Mouse (Mus musculus) embryonic facial prominence, embryonic 13.5 days (tissue): ENCODE data around the gene Gjb1. TPM values are rescaled to one million over a fixed set of nuclear protein-coding genes. Genes with fewer than 3 reads are reported as not detected.

Experiments used
- ATAC-seq: fragments of 200-750 bp; cut with Nextera tagmentation; 2 replicates; pipeline ENCODE4 v1.8.0; 2017; ENCODE audit warnings: low read depth; ENCODE audit not compliant: insufficient number of reproducible peaks, insufficient read depth, low FRiP score, low TSS enrichment
- H3K27ac ChIP-seq: fragments of 300-500 bp; sonication (generic); 2 replicates; pipeline ENCODE4 v1.5.1; 2015; ENCODE audit warnings: moderate library complexity, mild to moderate bottlenecking, inconsistent platforms
- H3K27me3 ChIP-seq: fragments of 300-500 bp; sonication (generic); 2 replicates; pipeline ENCODE4 v1.6.1; 2015; ENCODE audit warnings: mild to moderate bottlenecking, inconsistent platforms
- H3K36me3 ChIP-seq: fragments of 300-500 bp; sonication (generic); 2 replicates; pipeline ENCODE4 v1.6.1; 2015; ENCODE audit warnings: mild to moderate bottlenecking, inconsistent platforms
- H3K4me1 ChIP-seq: fragments of 300-500 bp; sonication (generic); 2 replicates; pipeline ENCODE4 v1.6.1; 2015; ENCODE audit warnings: inconsistent platforms
- H3K4me2 ChIP-seq: fragments of 300-500 bp; sonication (generic); 2 replicates; pipeline ENCODE4 v1.6.1; 2015; ENCODE audit warnings: moderate library complexity, mild to moderate bottlenecking, inconsistent platforms
- H3K4me3 ChIP-seq: fragments of 300-500 bp; sonication (generic); 2 replicates; pipeline ENCODE4 v1.5.1; 2015; ENCODE audit warnings: mild to moderate bottlenecking, inconsistent platforms
- H3K9ac ChIP-seq: fragments of 300-500 bp; sonication (generic); 2 replicates; pipeline ENCODE4 v1.6.1; 2015; ENCODE audit warnings: mild to moderate bottlenecking, inconsistent platforms
- H3K9me3 ChIP-seq: fragments of 300-500 bp; sonication (generic); 2 replicates; pipeline ENCODE4 v1.6.1; 2016; ENCODE audit warnings: inconsistent platforms
- WGBS: fragments of 180-500 bp; shearing (Covaris S2); methylation state at CpG from one replicate; pipeline ENCODE4 v1.1.7; 2015; ENCODE audit warnings: mixed read lengths; 5-methylcytosine and 5-hydroxymethylcytosine counted together
- polyA plus RNA-seq: library from polyadenylated mRNA; unstranded; fragments of >200 nt; fragmentation: Nextera tagmentation; extraction: Ambion mirVana; gene quantifications from 2 replicates; pipeline ENCODE4 v1.2.1, GENCODE M21; 2015

Gene Gjb1
- polyA plus RNA-seq, 1 experiment from 2014 or later: not detected

DNA sequence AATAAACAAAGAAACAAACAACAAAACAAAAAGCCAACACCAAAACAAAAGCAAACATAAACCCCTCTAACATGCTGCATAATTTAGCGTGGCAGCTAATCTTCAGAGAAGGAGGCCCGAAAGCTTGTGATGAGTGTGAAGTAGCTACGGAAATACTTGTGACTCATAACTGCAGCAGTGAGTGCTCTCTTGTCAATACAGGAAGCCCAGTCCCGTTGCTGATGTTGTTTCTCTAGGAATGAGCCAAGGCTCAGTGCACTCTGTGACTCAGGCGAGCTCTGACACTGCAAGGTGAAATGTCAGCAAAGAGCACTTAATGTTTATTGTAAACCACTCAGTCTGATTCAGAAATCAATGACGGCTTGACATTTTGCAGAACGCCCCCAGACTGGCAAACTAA, 7.2 kb upstream of the Gjb1 start:
- H3K27me3 ChIP-seq: peaks cover 16% of the 10 kb centered on the region; the same call in 1 of the 2 replicates

DNA sequence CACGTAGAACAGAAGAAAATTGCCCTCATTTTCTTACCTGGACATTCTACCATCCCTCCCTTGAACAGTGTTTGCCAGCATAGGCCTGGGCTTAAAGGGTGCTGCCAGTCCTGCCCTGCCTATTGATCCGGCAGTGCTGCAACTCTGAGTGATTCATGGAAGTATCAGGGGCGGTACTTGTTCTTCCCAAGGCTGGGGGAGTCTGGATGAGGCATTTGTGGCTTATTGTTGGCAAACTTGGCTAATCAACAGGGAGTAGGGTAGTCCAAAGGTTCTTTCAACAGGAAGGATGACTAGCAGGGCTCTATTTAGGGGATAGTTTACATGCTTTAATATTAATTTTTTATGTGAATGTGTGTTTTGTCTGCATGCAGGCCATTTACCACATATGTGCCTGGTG, 5.6 kb upstream of the Gjb1 start:
- Histone ChIP-seq H3K4me3 (no peak overlapping the region), H3K27ac (no peak overlapping the region), H3K4me1 (no peaks in the 10 kb centered on the region), H3K9ac (no peak overlapping the region), H3K36me3 (no peaks in the 10 kb centered on the region), H3K9me3 (no peaks in the 10 kb centered on the region), H3K4me2 (no peak overlapping the region), H3K27me3 (peaks cover 21% of the 10 kb centered on the region; the same call in 1 of the 2 replicates)
- ATAC-seq: no peak
- WGBS: 70% methylated on average over 3 of the region's 3 CpGs

More for the DNA sequence above, 7.2 kb upstream of the Gjb1 start:
- H3K4me1 ChIP-seq: no peaks in the 10 kb centered on the region
- WGBS: 70% methylated on average over 7 of the region's 7 CpGs
- H3K4me2 ChIP-seq: no peak overlapping the region
- no peaks in the 10 kb centered on the region for H3K36me3 ChIP-seq
- ATAC-seq: no peak
- H3K9me3 ChIP-seq: no peaks in the 10 kb centered on the region
- H3K9ac ChIP-seq: no peak overlapping the region
- H3K4me3 ChIP-seq: no peak overlapping the region
- H3K27ac ChIP-seq: no peak overlapping the region

DNA sequence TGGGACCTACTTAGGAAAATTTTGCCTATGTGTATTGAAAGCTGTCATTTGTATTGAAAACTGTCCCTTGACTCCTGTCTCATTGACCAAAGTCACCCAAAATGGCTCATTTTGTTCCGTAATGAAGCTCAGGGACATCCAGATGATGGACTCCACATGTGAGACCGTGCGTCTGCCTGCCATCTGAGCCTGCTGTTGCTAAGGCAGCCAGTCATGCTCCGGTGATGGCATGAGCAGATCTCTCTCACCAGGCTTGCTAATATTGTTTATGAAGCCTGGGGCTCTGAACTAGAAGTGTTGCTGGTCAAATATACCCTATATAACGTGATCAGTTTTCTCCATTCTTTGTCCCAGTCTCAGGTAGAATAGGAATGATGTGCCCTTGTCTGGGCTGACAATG, 3.2 kb upstream of the Gjb1 start:
- Histone ChIP-seq H3K9me3 (no peaks in the 10 kb centered on the region), H3K9ac (no peak overlapping the region), H3K27ac (no peak overlapping the region), H3K27me3 (peaks cover 39% of the 10 kb centered on the region), H3K4me1 (no peaks in the 10 kb centered on the region), H3K4me3 (no peak overlapping the region), H3K36me3 (no peaks in the 10 kb centered on the region), H3K4me2 (no peak overlapping the region)
- WGBS: 49% methylated on average over 5 of the region's 5 CpGs
- ATAC-seq: no peak

DNA sequence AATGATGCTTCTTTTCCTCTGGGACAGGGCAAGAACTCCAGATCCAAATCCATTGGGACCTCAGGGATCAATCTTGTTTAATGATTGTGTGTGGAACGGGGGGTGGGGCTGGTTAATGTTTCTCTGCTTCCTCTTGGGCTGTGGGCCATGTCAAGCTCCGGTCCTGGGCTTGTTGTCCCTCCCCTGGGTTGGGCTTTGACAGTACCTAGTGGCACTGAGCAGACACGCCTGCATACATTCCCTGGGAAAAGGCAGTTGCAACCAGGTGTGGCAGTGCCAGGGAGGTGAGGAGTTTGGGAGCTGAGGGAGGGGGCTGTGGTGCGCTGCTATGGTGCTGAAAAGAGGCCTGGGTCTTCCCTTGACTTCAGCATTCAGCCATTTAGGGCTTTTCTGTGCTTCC, 898 bp downstream of the Gjb1 start:
- 74% methylated on average over 4 of the region's 4 CpGs for WGBS
- Histone ChIP-seq H3K4me2 (no peak overlapping the region), H3K27me3 (peaks cover 64% of the 10 kb centered on the region)

DNA sequence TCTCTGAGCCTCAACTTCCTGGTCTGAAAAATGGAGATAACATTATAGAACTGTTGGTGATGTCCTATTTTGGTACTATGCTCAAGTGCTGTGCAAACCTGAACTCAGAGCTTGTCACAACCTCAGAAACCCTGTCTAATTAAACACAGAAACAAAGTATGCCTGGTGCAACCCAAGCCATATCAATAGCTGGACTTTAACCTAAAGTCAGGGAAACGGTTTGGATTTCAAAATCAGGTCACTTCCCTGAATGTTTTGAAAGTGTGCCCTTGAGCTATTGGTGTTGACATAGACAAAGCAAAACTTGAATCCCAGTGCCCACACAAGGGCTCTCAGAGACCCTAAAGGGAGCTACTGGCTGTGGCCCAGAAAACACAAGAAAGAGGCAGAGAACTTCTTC, 3.6 kb downstream of the Gjb1 start:
- Histone ChIP-seq H3K27me3 (peaks cover 76% of the 10 kb centered on the region), H3K4me2 (no peak overlapping the region), H3K9me3 (no peaks in the 10 kb centered on the region), H3K4me3 (no peak overlapping the region), H3K4me1 (no peaks in the 10 kb centered on the region), H3K36me3 (no peaks in the 10 kb centered on the region), H3K27ac (no peak overlapping the region), H3K9ac (no peak overlapping the region)
- ATAC-seq: no peak
- 53% methylated on average over 1 of the region's 1 CpGs for WGBS

More for the DNA sequence above, 898 bp downstream of the Gjb1 start:
- no peaks in the 10 kb centered on the region for H3K9me3 ChIP-seq
- H3K27ac ChIP-seq: no peak overlapping the region
- no peak overlapping the region for H3K9ac ChIP-seq
- H3K4me1 ChIP-seq: no peaks in the 10 kb centered on the region
- no peak overlapping the region for H3K4me3 ChIP-seq
- no peaks in the 10 kb centered on the region for H3K36me3 ChIP-seq
- no peak for ATAC-seq

DNA sequence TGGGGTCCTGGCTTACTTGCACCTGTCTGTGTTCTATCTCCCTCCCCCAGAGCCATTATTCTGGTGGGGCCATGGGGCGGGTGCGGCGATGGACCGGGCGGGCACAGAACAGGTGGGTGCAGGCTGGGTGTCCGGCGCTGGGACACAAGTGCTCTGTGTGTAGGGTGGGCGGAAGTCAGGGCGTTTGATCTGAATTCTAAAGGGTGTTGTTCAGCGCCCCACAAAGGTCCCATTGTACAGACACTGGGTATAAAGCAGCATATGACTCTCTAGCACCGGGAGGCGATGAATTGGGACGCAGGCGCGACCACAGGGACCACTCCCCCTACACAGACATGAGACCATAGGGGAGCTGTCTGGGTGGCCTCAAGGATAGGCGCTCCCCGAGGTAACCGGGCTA, 7.3 kb downstream of the Gjb1 start:
- H3K27ac ChIP-seq: no peak overlapping the region
- H3K4me3 ChIP-seq: no peak overlapping the region
- no peaks in the 10 kb centered on the region for H3K4me1 ChIP-seq
- WGBS: 32% methylated on average over 18 of the region's 18 CpGs
- H3K36me3 ChIP-seq: no peaks in the 10 kb centered on the region
- ATAC-seq: no peak
- H3K27me3 ChIP-seq: peaks cover 87% of the 10 kb centered on the region
- no peaks in the 10 kb centered on the region for H3K9me3 ChIP-seq
- no peak overlapping the region for H3K4me2 ChIP-seq
- no peak overlapping the region for H3K9ac ChIP-seq

DNA sequence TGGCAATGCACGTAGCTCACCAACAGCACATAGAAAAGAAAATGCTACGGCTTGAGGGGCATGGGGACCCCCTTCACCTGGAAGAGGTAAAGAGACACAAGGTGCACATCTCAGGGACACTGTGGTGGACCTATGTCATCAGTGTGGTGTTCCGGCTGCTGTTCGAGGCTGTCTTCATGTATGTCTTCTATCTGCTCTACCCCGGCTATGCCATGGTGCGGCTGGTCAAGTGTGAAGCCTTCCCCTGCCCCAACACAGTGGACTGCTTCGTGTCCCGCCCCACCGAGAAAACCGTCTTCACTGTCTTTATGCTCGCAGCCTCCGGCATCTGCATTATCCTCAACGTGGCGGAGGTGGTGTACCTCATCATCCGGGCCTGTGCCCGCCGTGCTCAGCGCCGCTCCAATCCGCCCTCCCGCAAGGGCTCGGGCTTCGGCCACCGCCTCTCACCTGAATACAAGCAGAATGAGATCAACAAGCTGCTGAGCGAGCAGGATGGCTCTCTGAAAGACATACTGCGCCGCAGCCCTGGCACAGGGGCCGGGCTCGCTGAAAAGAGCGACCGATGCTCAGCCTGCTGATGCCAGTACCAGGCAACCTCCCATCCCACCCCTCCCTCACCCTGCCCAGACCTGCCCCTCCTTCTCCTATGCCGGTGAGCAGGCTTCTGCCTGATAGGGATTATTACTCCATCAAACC, 8.4 kb downstream of the Gjb1 start:
- Histone ChIP-seq H3K36me3 (no peaks in the 10 kb centered on the region), H3K4me1 (no peaks in the 10 kb centered on the region), H3K9me3 (no peaks in the 10 kb centered on the region), H3K4me2 (peak overlapping the region; percentile 55), H3K27ac (no peak overlapping the region), H3K4me3 (peak overlapping the region; percentile 32), H3K9ac (0 out of 2 replicates have a peak overlapping the region, but pooled peaks have one; percentile 49), H3K27me3 (peaks cover 88% of the 10 kb centered on the region)
- 22% methylated on average over 32 of the region's 32 CpGs for WGBS
- no peak for ATAC-seq

DNA sequence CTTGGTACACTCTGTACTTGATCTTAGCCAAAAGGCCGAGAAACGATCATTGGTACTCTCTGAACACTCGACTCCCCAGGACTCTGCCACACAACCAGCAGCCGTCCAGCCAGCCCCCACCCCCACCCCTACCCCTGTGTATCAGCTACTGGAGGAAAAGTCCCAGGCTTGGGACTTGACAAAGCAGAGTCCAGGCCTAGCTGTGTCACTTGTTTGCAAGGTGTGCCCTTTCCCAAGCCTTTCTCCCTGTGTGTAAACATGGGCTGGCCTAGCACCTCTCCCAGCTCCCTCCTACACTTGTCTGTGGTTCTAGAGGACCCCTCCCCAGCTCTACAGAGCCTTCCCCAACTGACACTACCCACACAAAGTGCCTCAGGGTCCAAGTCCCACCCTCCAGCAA, 10.0 kb downstream of the Gjb1 start:
- H3K4me2 ChIP-seq: no peak overlapping the region
- no peak overlapping the region for H3K27ac ChIP-seq
- no peaks in the 10 kb centered on the region for H3K4me1 ChIP-seq
- H3K36me3 ChIP-seq: no peaks in the 10 kb centered on the region
- H3K9me3 ChIP-seq: no peaks in the 10 kb centered on the region
- 28% methylated on average over 4 of the region's 4 CpGs for WGBS
- no peak for ATAC-seq
- H3K27me3 ChIP-seq: peaks cover 75% of the 10 kb centered on the region
- no peak overlapping the region for H3K9ac ChIP-seq
- no peak overlapping the region for H3K4me3 ChIP-seq

DNA sequence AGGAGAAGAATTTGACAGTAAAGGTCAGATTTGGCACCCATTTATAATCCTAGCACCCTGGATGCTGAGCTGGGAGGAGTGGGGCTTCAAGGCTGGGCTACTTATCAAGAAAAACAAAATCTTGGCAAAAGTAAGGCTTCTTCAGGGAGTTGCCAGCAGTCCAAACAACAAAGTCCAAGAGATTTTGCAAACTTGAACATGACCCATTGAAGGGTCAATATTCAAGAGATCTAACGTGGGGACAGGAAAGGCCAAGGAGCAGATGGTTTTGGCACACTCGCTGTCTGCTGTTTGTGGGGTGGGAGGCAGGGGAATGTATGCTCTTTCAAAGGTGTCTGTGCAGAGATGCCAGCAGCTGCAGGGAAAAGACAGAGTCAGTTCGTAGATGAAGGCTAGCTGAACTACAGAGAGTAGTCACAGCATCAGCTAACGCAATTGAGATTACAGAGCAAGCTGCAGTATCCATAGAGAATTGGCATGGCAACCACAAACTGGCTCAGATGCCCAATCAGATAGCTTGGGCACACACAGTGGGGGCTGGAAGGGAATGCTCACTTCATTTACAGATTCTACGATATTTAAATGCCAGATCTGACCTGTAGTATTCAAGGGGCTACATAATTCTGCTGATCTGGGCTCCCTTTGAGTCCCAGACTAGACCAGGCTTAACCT, 12.8 kb downstream of the Gjb1 start:
- peaks cover 55% of the 10 kb centered on the region for H3K27me3 ChIP-seq
- 69% methylated on average over 5 of the region's 5 CpGs for WGBS
- no peak for ATAC-seq

DNA sequence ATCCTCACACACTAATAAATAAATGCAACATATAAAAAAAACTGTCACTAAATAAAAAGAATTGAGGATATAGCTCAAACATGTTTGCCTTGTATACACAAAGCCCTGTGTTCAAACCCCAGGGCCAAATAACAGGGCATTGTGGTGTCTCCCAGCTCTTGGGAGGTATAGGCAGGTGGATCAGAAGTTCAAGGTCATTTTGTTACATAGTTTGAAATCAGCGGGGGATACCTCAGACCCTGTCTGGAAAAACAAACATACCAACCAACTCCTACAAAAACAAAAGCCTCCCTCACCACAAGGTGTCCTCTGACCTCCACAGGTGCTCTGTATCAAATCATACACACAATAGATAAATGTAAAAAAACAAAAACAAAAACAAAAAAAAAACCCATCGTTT, 18.2 kb downstream of the Gjb1 start:
- peaks cover 36% of the 10 kb centered on the region for H3K27me3 ChIP-seq
- no peak overlapping the region for H3K4me2 ChIP-seq
- H3K4me3 ChIP-seq: no peak overlapping the region
- ATAC-seq: no peak
- no peaks in the 10 kb centered on the region for H3K36me3 ChIP-seq
- no peak overlapping the region for H3K27ac ChIP-seq
- WGBS: 60% methylated on average over 2 of the region's 2 CpGs
- H3K4me1 ChIP-seq: no peaks in the 10 kb centered on the region
- H3K9ac ChIP-seq: no peak overlapping the region
- H3K9me3 ChIP-seq: no peaks in the 10 kb centered on the region

More for the DNA sequence above, 12.8 kb downstream of the Gjb1 start:
- H3K9me3 ChIP-seq: no peaks in the 10 kb centered on the region
- H3K27ac ChIP-seq: no peak overlapping the region
- H3K4me2 ChIP-seq: no peak overlapping the region
- H3K9ac ChIP-seq: no peak overlapping the region
- no peaks in the 10 kb centered on the region for H3K4me1 ChIP-seq
- H3K4me3 ChIP-seq: no peak overlapping the region
- H3K36me3 ChIP-seq: no peaks in the 10 kb centered on the region

DNA sequence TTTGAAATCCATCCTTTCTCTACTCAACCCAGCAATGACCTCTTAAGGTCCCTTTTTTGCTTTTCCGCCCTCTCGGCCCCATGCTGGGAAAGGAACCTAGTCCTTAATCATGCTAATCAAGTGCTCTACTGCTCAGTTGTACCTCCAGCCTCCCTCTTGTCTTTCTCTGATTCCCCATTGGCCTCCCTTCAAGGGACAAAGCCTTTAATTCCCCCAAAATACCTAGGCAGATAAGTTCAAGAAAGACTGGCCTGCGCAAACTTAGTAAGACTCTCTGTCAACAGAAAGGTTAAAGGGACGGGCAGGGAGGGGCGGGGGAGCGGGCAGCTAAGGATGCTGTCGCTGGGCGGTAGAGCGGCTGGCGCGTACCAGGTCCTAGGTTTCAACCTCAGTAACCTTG, 20.3 kb downstream of the Gjb1 start:
- no peak for ATAC-seq
- H3K4me1 ChIP-seq: no peaks in the 10 kb centered on the region
- H3K9ac ChIP-seq: no peak overlapping the region
- H3K9me3 ChIP-seq: no peaks in the 10 kb centered on the region
- WGBS: 23% methylated on average over 11 of the region's 11 CpGs
- no peaks in the 10 kb centered on the region for H3K36me3 ChIP-seq
- H3K27ac ChIP-seq: no peak overlapping the region
- no peak overlapping the region for H3K4me3 ChIP-seq
- peaks cover 33% of the 10 kb centered on the region for H3K27me3 ChIP-seq
- H3K4me2 ChIP-seq: no peak overlapping the region
